Mouse (Mus musculus) adrenal gland, postnatal 25 days (tissue): ENCODE results near the gene Bnc1. TPM values are rescaled to one million over a fixed set of nuclear protein-coding genes. Genes with fewer than 3 reads are reported as not detected.
A peak's percentile ranks its signal among the peaks of the same experiment; 100 is the strongest.

Source experiments
- DNase-seq: peaks from one replicate; pipeline ENCODE4 v3.0.0; 2021; ENCODE audit warnings: mixed read lengths
- total RNA-seq: library from RNA; stranded (reverse); gene quantifications from 2 replicates; pipeline ENCODE4 v1.2.3, GENCODE M21; 2021

Gene Bnc1
- total RNA-seq, 1 experiment from 2014 or later = 0.33 TPM

GRCm38 (mm10) chr7:81973939-81974338 lies 18.2 kb downstream of the Bnc1 start:
- DNase-seq = no peak

GRCm38 (mm10) chr7:81973339-81973738 lies 18.8 kb downstream of the Bnc1 start:
- no peak for DNase-seq

DNA sequence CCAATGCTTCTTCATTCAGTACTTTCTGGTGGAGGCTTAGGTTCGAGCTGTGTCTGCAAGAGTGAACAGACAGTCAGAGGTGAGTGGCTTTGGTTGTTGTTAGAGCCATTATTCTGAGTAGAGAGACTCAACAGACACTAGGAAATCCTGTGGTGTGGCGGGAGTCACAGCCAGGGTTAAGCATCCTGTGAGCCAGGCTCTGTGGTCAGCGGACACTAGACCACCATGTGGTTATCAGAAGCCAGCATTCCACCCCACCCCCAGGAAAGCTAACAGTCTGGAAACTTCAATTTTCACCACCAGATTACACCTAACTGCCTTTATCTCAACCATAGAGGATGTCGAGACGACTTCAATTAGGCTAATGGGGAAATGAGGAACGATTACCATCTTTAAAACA lies 23.1 kb downstream of the Bnc1 start:
- no peak for DNase-seq

- no peak for DNase-seq
Measured at GRCm38 (mm10) chr7:81968451-81968850, 23.6 kb downstream of the Bnc1 start.

- DNase-seq = no peak
Measured at GRCm38 (mm10) chr7:81966195-81966594, 25.9 kb downstream of the Bnc1 start.

DNA sequence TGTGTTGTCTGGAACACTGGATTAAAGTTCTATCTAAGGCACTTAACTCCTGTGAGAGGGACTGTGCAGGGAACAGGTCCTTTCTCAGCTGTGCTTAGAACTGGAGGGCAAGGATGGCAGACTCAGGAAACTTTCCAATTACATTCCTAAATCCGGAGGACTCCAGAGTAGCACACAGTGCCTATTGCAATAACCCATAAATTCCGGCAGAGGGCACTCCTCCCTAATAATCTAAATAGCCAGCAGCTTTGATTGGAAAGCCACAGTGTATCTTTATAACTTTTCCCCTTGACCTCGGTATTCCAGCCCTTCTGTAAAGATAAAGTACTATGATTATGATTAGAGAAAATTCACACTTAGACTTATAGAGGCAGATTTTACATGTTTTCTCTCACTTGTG lies 32.4 kb downstream of the Bnc1 start:
- DNase-seq = no peak

GRCm38 (mm10) chr7:81954208-81954846 lies 37.8 kb downstream of the Bnc1 start:
- no peak for DNase-seq

DNA sequence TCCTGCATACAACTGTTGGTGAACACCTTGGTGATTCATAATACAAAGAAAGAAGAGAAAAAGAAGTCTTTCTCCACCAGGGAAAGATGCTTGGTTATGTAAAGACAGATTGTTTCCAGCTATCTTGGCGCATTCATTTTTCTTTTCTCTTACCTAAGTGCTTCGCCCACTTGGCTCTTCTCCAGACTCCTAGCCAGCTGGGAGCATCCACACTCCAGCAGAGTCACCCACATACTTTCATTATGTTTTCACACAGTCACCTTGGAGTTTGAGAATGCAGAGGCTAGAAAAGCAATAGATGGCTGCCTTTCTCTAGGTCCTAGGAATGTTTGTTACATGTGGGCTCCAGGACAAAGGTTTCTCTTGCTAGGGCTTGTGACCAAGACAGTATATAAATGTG lies 41.6 kb downstream of the Bnc1 start:
- no peak for DNase-seq

- no peak for DNase-seq
Measured at GRCm38 (mm10) chr7:81945398-81945797, 46.7 kb downstream of the Bnc1 start.

GRCm38 (mm10) chr7:81934806-81935205 lies 57.3 kb downstream of the Bnc1 start:
- no peak for DNase-seq

DNA sequence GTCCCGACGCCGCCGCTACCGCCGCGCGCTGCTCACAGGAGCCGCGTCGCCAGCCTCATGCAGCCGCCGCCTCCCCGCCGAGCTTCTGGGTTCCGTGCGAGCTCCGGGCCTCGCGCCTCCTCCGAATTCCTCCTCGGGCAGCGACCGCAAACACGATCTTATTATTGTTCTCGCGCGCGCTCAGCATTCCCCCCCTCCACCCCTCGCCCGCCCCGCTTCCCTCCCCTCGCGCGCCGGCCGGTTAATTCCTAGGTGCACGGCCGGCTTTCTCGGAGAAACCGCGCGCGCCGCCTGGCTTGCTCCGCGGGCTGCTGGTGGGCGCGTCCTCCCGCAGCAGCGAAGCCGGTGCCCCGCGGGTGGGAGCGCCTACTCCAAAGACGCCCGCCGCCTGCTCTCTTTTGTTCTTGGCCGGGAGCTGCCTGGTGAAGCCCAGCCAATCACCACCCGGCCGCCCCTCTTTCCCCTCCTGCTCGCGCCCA lies 57.8 kb downstream of the Bnc1 start, which contains the start of gene Hdgfl3:
Gene Hdgfl3 (minus strand): TSS at position 207 of the 479 bp plus-strand sequence.
- peak; percentile 83 for DNase-seq

DNA sequence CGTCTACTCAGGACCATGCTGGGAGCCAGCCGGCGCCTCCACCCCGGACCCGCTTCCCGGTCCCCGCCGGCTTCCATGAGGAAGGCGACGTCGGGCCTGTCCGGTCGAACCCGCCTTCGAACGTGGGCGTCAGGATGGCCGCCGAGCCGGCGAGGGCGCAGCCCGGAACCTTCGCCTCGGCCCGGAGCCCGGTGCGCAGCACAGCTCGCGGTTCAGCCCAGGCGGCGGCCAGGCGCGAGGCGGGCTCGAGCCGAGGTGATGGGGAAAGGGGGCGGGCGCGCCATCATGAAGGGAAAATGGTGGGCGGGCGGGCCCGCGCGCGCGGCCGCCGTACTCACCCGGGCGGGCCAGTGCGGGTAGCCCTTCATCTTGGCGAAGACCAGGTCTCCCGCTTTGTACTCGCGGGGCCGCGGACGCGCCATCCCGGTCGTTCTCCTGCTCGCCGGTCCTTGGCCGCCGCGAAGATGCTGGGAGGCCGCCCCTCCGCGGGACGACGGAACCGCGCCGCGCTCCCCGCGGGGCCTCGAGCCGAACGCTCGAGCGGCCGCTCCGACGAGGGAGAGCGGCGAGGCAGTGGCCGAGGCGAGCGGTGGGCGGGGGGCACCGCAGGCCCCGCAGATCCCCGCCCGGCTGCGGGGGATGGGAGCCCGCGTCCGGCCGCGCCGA lies 58.4 kb downstream of the Bnc1 start:
- peak; percentile 74 for DNase-seq

GRCm38 (mm10) chr7:81933061-81933600 lies 59.0 kb downstream of the Bnc1 start:
- no peak for DNase-seq

DNA sequence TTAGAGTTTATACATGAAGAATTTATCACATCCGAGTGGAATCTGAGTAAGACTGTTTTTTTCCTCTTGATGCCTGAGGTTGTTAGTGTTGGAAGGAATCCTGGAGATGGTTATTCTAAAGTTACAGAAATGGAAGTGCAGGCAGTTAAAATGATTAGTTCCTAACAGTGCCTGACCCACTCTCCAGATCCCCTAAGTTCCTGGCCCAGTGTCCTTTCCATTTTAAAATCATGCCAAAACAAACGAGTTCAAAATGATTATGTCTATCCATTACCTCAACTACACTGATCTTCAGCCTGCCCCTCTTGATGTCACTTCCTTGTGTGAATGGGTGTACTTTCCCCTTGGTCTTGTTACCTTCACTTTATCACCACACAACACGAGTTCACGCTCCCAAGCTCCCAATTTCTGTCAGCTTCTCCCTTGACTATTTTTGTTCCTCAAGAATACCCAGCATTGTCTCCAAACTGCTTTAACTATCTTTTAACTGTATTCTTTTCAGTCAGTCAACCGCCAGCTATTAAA lies 59.5 kb downstream of the Bnc1 start:
- no peak for DNase-seq

DNA sequence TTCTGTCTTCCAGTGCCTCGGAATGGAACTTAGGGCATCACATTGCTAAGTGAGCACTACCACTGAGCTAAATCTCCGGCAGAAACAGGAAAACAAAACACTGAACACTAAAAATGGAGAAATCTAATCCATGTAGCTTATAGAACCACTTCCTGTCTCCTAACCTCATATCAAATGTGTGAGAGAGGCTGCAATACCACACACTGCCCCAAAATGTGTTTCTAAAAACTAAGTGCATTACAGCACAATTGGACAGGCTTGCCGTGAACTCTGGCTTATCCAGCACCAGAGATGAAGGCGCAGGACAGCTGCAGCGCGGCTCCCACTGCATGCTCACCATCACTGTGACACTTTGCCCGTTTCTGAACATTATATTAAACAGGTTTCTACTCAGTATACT lies 63.1 kb downstream of the Bnc1 start:
- DNase-seq = no peak

GRCm38 (mm10) chr7:81921379-81921952 lies 70.6 kb downstream of the Bnc1 start:
- DNase-seq = no peak

- DNase-seq = no peak
Measured at GRCm38 (mm10) chr7:81920314-81920713, 71.8 kb downstream of the Bnc1 start.

- DNase-seq = no peak
Measured at GRCm38 (mm10) chr7:81918316-81918715, 73.8 kb downstream of the Bnc1 start.

Other genes starting within 250 kb of the Bnc1 start
- 46.5 and 55.8 TPM in 2 replicates for gene Ramac, start 229.4 kb downstream of the Bnc1 start, total RNA-seq
- 41.1 and 48.2 TPM in 2 replicates for gene 3110040N11Rik, start 202.8 kb downstream of the Bnc1 start, total RNA-seq
- gene Btbd1, start 162.9 kb downstream of the Bnc1 start, total RNA-seq = 113 and 119 TPM in 2 replicates
- not detected in 2 replicates for gene Gm10160, start 136.5 kb downstream of the Bnc1 start, total RNA-seq
- 11.6 and 12.4 TPM in 2 replicates for gene Tm6sf1, start 133.3 kb downstream of the Bnc1 start, total RNA-seq
- 12.4 and 14.2 TPM in 2 replicates for gene Hdgfl3, start 57.8 kb downstream of the Bnc1 start, total RNA-seq
- gene Sh3gl3, start 181.5 kb upstream of the Bnc1 start, total RNA-seq = 6.7 and 8.9 TPM in 2 replicates